Mouse (Mus musculus): Measurements from ENCODE around the gene Nt5c1a.

GRCm38 (mm10) chr4:123162305-123162917, 38.9 kb upstream of the Nt5c1a start:
- TF ChIP-seq CTCF (conservative IDR thresholded peaks at IDR 0.05; ENCODE audit: low read length) (no peak), NANOG (IDR thresholded peaks at IDR 0.05; ENCODE audit: borderline replicate concordance, low read length) (no peak), POU5F1 (IDR thresholded peaks at IDR 0.05; ENCODE audit: borderline replicate concordance, low read length) (no peak)

Measured in E14TG2a.4 (cell line).